Mouse (Mus musculus) embryonic fibroblast, embryonic 13.5 days (primary cell): ENCODE results near the gene Vmn1r210.

ENCODE experiments used
- CTCF ChIP-seq: IDR thresholded peaks from 2 replicates; pipeline ENCODE4 v1.5.1; 2011; ENCODE audit warnings: mild to moderate bottlenecking, control low read depth, low read length, moderate library complexity, borderline replicate concordance; ENCODE audit not compliant: insufficient read depth
- POLR2A ChIP-seq: IDR thresholded peaks from 2 replicates; pipeline ENCODE4 v1.6.1; 2011; ENCODE audit warnings: low read depth, mild to moderate bottlenecking, control low read depth, low read length, moderate library complexity

DNA sequence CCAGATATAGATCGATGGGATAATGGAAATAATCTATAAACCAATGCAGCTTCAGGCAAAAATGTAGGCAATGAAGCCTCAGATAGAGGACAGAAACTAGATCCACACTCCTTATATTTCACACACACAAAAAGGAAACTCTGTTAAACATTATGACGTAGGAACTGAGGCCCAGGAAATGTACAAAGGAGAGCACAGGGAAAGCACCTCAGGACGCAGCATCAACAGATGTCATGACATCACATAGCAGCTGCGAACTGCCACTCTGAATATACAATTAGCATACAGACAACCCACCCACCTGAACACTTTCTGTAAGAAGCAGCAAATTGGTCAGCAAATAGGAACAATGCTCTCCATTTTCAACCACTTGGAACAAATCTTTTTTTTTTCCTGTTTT lies 23.6 kb upstream of the Vmn1r210 start:
- no peak for TF ChIP-seq POLR2A
- TF ChIP-seq CTCF, result no peak
